Mouse (Mus musculus) liver, adult 2 months (tissue): ENCODE measurements around the gene Erg. TPM values are rescaled to one million over a fixed set of nuclear protein-coding genes. Genes with fewer than 3 reads are reported as not detected.

Experiments
- DNase-seq: peaks from one replicate; pipeline ENCODE4 v3.0.0-alpha.2; 2011; ENCODE audit warnings: low read depth, low spot score; ENCODE audit errors: extremely low read depth
- H3K27ac ChIP-seq: fragments of 200-500 bp; replicated peaks from 2 replicates; pipeline ENCODE4 v1.5.1; 2012; ENCODE audit warnings: low read depth, mild to moderate bottlenecking, control low read depth, inconsistent platforms, low read length; ENCODE audit not compliant: insufficient read depth
- H3K27me3 ChIP-seq: fragments of 200-500 bp; 2 replicates; pipeline ENCODE4 v1.6.1; 2012; ENCODE audit warnings: mild to moderate bottlenecking, moderate library complexity, low read length, inconsistent platforms; ENCODE audit not compliant: control insufficient read depth, insufficient read depth
- H3K36me3 ChIP-seq: fragments of 200-500 bp; 2 replicates; pipeline ENCODE4 v1.6.1; 2012; ENCODE audit warnings: low read length, inconsistent platforms; ENCODE audit not compliant: control insufficient read depth, insufficient read depth
- H3K4me1 ChIP-seq: fragments of 200-500 bp; 2 replicates; pipeline ENCODE4 v1.6.1; 2011; ENCODE audit warnings: low read length; ENCODE audit not compliant: control insufficient read depth, insufficient read depth
- H3K4me3 ChIP-seq: fragments of 200-500 bp; 2 replicates; pipeline ENCODE4 v1.5.1; 2011; ENCODE audit warnings: low read depth, mild to moderate bottlenecking, control low read depth, low read length, moderate library complexity; ENCODE audit not compliant: insufficient read depth
- H3K79me2 ChIP-seq: fragments of 200-500 bp; 2 replicates; pipeline ENCODE4 v1.6.1; 2012; ENCODE audit warnings: inconsistent platforms, mild to moderate bottlenecking, low read length, moderate library complexity; ENCODE audit not compliant: control insufficient read depth, insufficient read depth
- H3K9ac ChIP-seq: fragments of 200-500 bp; 2 replicates; pipeline ENCODE4 v1.6.1; 2012; ENCODE audit warnings: low read depth, mild to moderate bottlenecking, control low read depth, inconsistent platforms, low read length
- CTCF ChIP-seq: fragments of 200-500 bp; IDR thresholded peaks from 2 replicates; pipeline ENCODE4 v1.5.1; 2011; ENCODE audit warnings: low read depth, low read length, control low read depth
- POLR2A ChIP-seq: fragments of 200-500 bp; IDR thresholded peaks from 2 replicates; pipeline ENCODE4 v1.6.1; 2011; ENCODE audit warnings: low read length, control low read depth; ENCODE audit not compliant: insufficient read depth; ENCODE audit errors: extremely low read depth
- WGBS: fragments of 180-500 bp; shearing (Covaris S2); methylation state at CpG from one replicate; pipeline ENCODE4 v1.1.7; 2018; 5-methylcytosine and 5-hydroxymethylcytosine counted together
- polyA plus RNA-seq: library from polyadenylated mRNA; depleted of rRNA; stranded (reverse); fragments of >200 nt; gene quantifications from 2 replicates; pipeline ENCODE4 v1.2.3, GENCODE M21; 2012
- total RNA-seq: library from RNA; depleted of rRNA; stranded (reverse); fragments of >200 nt; gene quantifications from 2 replicates; pipeline ENCODE4 v1.2.3, GENCODE M21; 2014

Gene Erg
- total and polyA plus RNA-seq, 2 experiments = 4.8 to 5.6 TPM

DNA sequence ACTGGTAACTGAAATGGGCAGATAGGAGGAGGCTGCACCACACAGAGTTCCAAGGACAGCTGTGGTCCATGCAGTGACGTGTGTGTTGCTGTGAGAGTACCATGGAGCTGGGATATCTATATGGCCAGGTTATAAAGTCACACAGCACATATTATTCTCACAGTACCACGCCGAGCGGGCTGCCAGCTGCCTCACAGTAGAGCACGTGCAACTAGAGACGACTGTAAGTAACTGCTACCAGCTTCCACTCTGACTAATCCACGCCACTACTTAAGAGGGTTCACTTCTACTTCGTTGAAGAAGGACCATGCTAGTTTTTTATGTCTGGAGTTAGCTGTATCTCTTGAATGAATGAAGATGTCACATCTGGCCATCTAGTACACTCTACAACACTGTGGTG, 66.9 kb downstream of the Erg start:
- DNase-seq = no peak
- TF ChIP-seq POLR2A = no peak
- TF ChIP-seq CTCF = no peak

GRCm38 (mm10) chr16:95506051-95506450, 80.3 kb downstream of the Erg start:
- DNase-seq = no peak
- Histone ChIP-seq H3K4me1 (no peaks in the 10 kb centered on the region), H3K27ac (no peak overlapping the region), H3K4me3 (no peak overlapping the region), H3K9ac (no peak overlapping the region), H3K36me3 (no peaks in the 10 kb centered on the region), H3K79me2 (no peaks in the 10 kb centered on the region), H3K27me3 (no peaks in the 10 kb centered on the region)
- TF ChIP-seq CTCF = no peak
- no peak for TF ChIP-seq POLR2A
- WGBS = 77% methylated on average over 2 of the region's 2 CpGs

More for the DNA sequence above, 66.9 kb downstream of the Erg start:
- no peak overlapping the region for H3K27ac ChIP-seq
- H3K79me2 ChIP-seq = no peaks in the 10 kb centered on the region
- H3K4me1 ChIP-seq = no peaks in the 10 kb centered on the region
- 80% methylated on average over 8 of the region's 8 CpGs for WGBS
- H3K36me3 ChIP-seq = no peaks in the 10 kb centered on the region
- no peak overlapping the region for H3K4me3 ChIP-seq
- H3K27me3 ChIP-seq = no peaks in the 10 kb centered on the region
- no peak overlapping the region for H3K9ac ChIP-seq

- no peaks in the 10 kb centered on the region for H3K36me3 ChIP-seq
- no peaks in the 10 kb centered on the region for H3K79me2 ChIP-seq
- WGBS = 61% methylated on average over 10 of the region's 10 CpGs
- TF ChIP-seq POLR2A = no peak
- no peak overlapping the region for H3K9ac ChIP-seq
- no peaks in the 10 kb centered on the region for H3K27me3 ChIP-seq
- DNase-seq = peak; percentile 65
- no peak overlapping the region for H3K4me3 ChIP-seq
- no peak overlapping the region for H3K27ac ChIP-seq
- no peaks in the 10 kb centered on the region for H3K4me1 ChIP-seq
These were observed 89.7 kb downstream of the Erg start for GRCm38 (mm10) chr16:95496582-95497300.

DNA sequence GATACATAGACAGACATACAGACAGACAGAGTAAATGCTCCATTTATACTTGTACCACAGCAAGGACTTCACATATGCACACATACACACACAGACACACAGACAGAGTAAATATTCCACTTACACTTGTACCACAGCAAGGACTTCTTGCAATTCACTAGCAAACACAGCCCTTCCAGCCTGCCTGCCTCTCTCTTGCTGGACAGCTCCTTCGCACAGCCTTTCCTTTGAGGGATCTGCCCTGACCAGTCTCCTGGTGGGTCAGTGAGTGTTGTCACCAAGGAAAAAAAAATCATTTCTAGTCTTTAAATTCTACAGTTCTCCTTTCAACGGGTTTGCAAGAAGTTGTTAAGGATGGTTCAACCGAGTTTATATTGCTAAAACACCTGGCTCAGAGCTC, 92.3 kb downstream of the Erg start:
- no peak for TF ChIP-seq CTCF
- no peak for TF ChIP-seq POLR2A
- H3K4me3 ChIP-seq = no peak overlapping the region
- no peak overlapping the region for H3K27ac ChIP-seq
- H3K36me3 ChIP-seq = no peaks in the 10 kb centered on the region
- no peak overlapping the region for H3K9ac ChIP-seq
- no peak for DNase-seq
- H3K79me2 ChIP-seq = no peaks in the 10 kb centered on the region
- no peaks in the 10 kb centered on the region for H3K4me1 ChIP-seq
- H3K27me3 ChIP-seq = no peaks in the 10 kb centered on the region
- 65% methylated on average over 3 of the region's 3 CpGs for WGBS

GRCm38 (mm10) chr16:95493336-95493735, 93.1 kb downstream of the Erg start:
- DNase-seq = no peak
- Histone ChIP-seq H3K9ac (no peak overlapping the region), H3K4me3 (no peak overlapping the region), H3K27ac (no peak overlapping the region), H3K4me1 (no peaks in the 10 kb centered on the region), H3K36me3 (no peaks in the 10 kb centered on the region), H3K79me2 (no peaks in the 10 kb centered on the region), H3K27me3 (no peaks in the 10 kb centered on the region)
- 76% methylated on average over 8 of the region's 8 CpGs for WGBS
- no peak for TF ChIP-seq POLR2A

- TF ChIP-seq POLR2A (no peak), CTCF (no peak)
- Histone ChIP-seq H3K9ac (no peak overlapping the region), H3K27me3 (no peaks in the 10 kb centered on the region), H3K36me3 (no peaks in the 10 kb centered on the region), H3K79me2 (no peaks in the 10 kb centered on the region), H3K4me3 (no peak overlapping the region), H3K4me1 (no peaks in the 10 kb centered on the region), H3K27ac (no peak overlapping the region)
- 80% methylated on average over 7 of the region's 7 CpGs for WGBS
- DNase-seq = no peak
These were observed 94.2 kb downstream of the Erg start for GRCm38 (mm10) chr16:95492146-95492545.
